Mouse (Mus musculus) spleen, embryonic (tissue): ENCODE data around the gene Slc2a12.

Experiments
- CTCF ChIA-PET: fragments of 350-600 bp; sonication (Branson Sonifier 250); formaldehyde crosslinking; loops from one replicate; lab custom pipeline; 2022; lab: Charles Lee

Slc2a12 gene

DNA sequence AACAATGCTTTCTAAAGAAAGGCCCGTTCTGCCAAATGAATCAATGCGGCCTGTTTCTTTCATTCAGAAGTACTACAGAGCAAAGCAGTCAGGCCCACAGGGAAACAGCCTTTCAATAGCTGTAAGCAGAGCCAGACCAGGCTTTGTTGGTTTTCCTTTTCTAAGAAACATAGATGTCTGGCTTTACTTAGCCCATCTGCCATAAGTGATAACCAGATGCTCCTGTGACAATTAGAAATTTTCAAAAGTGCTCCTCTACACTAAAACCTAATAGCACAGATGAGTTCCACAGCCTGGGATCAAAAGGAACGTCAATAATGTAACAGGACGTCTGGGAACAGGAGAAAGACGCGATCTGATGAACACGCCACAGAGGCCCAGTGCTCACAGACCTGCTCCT, 81.5 kb downstream of the Slc2a12 start:
- CTCF ChIA-PET = no interaction called here

- CTCF ChIA-PET = no interaction called here
Measured at GRCm38 (mm10) chr10:22728257-22728656, 83.4 kb downstream of the Slc2a12 start.

DNA sequence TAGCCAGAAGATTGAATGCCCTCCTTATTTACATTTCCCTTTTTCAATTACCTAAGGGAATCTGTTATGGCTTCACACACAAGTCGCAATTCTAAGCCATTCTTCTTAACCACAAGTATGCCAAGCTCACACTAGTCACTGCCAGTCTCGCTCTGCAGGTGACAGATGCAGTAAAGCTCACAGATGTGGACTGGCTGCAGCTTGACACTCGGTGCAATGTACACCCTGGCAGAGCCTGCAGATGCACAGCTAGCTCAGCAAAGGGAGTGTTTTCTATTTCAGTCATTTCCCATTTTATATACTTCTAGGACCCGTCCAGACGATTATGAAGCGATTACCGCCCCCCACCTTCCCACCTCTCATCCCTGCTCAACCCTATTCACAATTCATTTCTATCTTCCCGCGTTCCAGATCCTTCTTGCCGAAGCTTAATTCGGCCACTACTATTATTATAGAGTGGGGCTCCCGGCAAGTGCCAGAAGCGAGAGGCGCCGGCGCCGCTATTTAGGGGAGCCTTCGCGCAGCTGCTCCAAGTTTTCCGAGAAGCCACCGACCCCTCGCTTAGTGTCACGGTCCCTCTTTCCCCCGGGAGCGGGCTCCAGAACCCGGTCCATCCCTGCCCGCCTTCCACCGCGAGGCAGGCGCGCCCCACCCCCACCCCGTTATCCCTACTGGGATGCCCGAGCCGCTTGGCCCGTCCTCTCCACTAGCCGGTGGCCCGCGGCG, 85.6 kb downstream of the Slc2a12 start:
- CTCF ChIA-PET = interaction anchor here (1.5 kb wide), 1 partner anchor 16 kb away, joined by 5 read pairs; no protein-coding TSS in a partner anchor

- CTCF ChIA-PET = interaction anchor here (1.5 kb wide), 1 partner anchor 16 kb away, joined by 5 read pairs; no protein-coding TSS in a partner anchor
Measured at GRCm38 (mm10) chr10:22730992-22731271, 86.1 kb downstream of the Slc2a12 start.

DNA sequence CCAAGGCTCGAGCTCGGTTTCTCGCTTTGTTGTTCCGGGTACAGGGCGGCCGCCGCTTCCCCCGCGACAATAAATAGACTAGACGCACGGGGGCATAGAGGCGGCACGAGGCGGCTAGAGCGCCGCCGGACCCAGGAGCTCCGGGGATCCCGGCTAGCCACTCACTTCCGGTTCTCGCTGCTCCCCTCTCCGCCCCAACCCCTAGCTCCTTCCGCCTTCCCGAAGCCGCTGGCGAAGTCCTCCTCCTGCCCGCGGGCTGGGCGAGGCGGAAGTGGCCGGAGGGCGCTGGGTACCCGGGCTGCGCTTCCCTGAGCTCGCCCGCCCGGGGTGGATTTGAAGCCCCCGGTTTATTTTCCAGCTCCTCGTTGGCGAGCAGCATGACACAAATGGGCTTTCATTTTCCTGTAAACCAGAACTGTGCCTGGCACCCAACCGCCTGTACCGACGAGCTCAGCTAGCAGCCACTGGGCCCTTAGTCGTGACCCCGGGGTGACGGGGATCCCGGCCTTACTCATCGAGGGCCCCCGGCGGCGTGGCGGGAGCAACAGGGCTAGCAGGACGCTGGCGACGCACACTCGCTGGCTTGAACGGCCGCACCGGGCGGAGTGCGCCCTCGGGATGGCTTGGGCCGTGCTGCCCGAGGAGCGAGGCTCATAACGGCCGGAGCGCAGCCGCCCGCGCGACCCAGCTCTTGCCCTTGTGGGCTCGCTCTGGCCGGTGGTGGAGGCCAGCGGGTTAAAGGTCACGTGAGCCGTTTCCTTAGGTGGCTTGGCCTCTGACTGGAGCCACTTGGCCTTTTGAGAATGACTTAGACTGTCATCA, 86.7 kb downstream of the Slc2a12 start, which contains the start of gene Tbpl1:
Gene Tbpl1, minus strand, starts transcription at position 667 of the 822 bp plus-strand sequence.
- CTCF ChIA-PET = interaction anchor here (0.6 to 1.5 kb wide), 2 partner anchors 17 to 94 kb away, joined by 3 to 5 read pairs; no protein-coding TSS in a partner anchor

GRCm38 (mm10) chr10:22732181-22732580, 87.4 kb downstream of the Slc2a12 start:
- CTCF ChIA-PET = interaction anchor here (0.6 to 1.5 kb wide), 2 partner anchors 17 to 1058 kb away, joined by 5 to 6 read pairs; no protein-coding TSS in a partner anchor

DNA sequence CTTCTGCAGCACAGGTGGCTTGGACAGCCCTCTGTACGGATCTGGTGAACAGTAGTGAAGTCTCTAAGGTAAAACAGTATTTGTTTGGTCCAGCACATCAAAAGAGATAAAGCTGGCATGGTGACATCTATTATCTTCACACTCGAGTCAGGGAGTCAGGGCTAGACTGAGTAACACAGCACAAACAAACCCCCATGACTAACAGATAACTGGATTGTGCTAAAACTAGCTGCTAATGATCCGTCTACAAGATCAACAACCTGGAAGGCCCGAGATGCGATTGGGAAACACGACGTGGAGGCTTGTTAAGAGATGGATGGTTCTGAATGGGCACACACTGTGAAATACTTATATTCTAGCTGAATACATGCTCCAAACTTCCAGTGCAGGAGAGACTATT, 101.1 kb downstream of the Slc2a12 start:
- CTCF ChIA-PET = no interaction called here

- CTCF ChIA-PET = no interaction called here
Measured at GRCm38 (mm10) chr10:22746334-22747322, 101.8 kb downstream of the Slc2a12 start.

DNA sequence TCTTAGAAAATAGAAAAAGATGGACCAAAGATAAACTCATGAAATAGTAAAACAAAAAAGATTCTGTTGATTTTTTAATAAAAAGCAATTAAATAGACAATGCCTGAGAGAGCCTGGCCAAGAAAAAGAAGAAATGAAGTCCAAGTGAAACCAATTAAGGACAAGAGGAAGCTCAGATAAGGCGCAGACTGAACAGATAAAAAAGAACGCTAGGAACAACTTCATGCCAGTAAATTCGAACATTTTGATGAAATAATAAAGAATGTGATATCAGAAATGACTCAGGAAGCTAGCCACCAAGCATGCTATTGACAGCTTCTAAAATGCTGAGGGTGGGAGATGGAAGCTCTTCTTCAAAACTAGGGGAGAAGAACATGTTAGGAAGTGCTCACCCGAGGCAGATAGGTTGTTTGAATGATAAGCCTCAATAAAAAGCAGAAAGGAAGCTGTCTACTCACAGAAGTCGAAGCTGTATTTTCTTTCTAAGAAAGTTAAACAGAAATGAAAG, 106.4 kb downstream of the Slc2a12 start:
- CTCF ChIA-PET = no interaction called here
